Mouse (Mus musculus) neural tube, embryonic 14.5 days (tissue): ENCODE data around the gene Ccser2. TPM values are rescaled to one million over a fixed set of nuclear protein-coding genes. Genes with fewer than 3 reads are reported as not detected.

Experiments
- ATAC-seq: fragments of 200-750 bp; cut with Nextera tagmentation; 2 replicates; pipeline ENCODE4 v1.8.0; 2017; ENCODE audit warnings: low read depth, mild to moderate bottlenecking, moderate TSS enrichment, moderate library complexity
- H3K27ac ChIP-seq: fragments of 300-500 bp; sonication (generic); 2 replicates; pipeline ENCODE4 v1.5.1; 2014; ENCODE audit warnings: low read depth, mild to moderate bottlenecking, control low read depth, low read length, moderate library complexity, mixed read lengths
- H3K27me3 ChIP-seq: fragments of 300-500 bp; sonication (generic); 2 replicates; pipeline ENCODE4 v1.6.1; 2014; ENCODE audit warnings: low read length; ENCODE audit not compliant: control insufficient read depth, insufficient read depth
- H3K36me3 ChIP-seq: fragments of 300-500 bp; sonication (generic); 2 replicates; pipeline ENCODE4 v1.6.1; 2014; ENCODE audit warnings: low read length, mixed read lengths; ENCODE audit not compliant: control insufficient read depth, insufficient read depth
- H3K4me1 ChIP-seq: fragments of 300-500 bp; sonication (generic); 2 replicates; pipeline ENCODE4 v1.6.1; 2014; ENCODE audit warnings: low read length; ENCODE audit not compliant: control insufficient read depth, insufficient read depth
- H3K4me2 ChIP-seq: fragments of 300-500 bp; sonication (generic); 2 replicates; pipeline ENCODE4 v1.6.1; 2014; ENCODE audit warnings: mild to moderate bottlenecking, low read depth, low read length, control low read depth
- H3K4me3 ChIP-seq: fragments of 300-500 bp; sonication (generic); 2 replicates; pipeline ENCODE4 v1.5.1; 2014; ENCODE audit warnings: low read depth, low read length, control low read depth, mixed read lengths
- H3K9ac ChIP-seq: fragments of 300-500 bp; sonication (generic); replicated peaks from 2 replicates; pipeline ENCODE4 v1.6.1; 2014; ENCODE audit warnings: low read depth, mild to moderate bottlenecking, control low read depth, low read length, mixed read lengths
- H3K9me3 ChIP-seq: fragments of 300-500 bp; sonication (generic); 2 replicates; pipeline ENCODE4 v1.6.1; 2016; ENCODE audit warnings: low read length; ENCODE audit not compliant: control insufficient read depth
- WGBS: fragments of 180-500 bp; shearing (Covaris S2); extraction: QIAGEN DNeasy Blood & Tissue Kit; methylation state at CpG from one replicate; pipeline ENCODE4 v1.1.7; 2014; 5-methylcytosine and 5-hydroxymethylcytosine counted together
- polyA plus RNA-seq: library from polyadenylated mRNA; unstranded; fragments of >200 nt; fragmentation: Nextera tagmentation; extraction: Ambion mirVana; gene quantifications from 2 replicates; pipeline ENCODE4 v1.2.1, GENCODE M21; 2014

The Ccser2 gene
- polyA plus RNA-seq, 1 experiment from 2014 or later = 98.0 TPM

- Histone ChIP-seq H3K27ac (no peak overlapping the region), H3K4me2 (no peak overlapping the region), H3K27me3 (no peaks in the 10 kb centered on the region), H3K9ac (no peak overlapping the region), H3K4me3 (no peak overlapping the region), H3K36me3 (no peaks in the 10 kb centered on the region), H3K9me3 (no peaks in the 10 kb centered on the region), H3K4me1 (peaks cover 4% of the 10 kb centered on the region; the same call in 1 of the 2 replicates)
- no peak for ATAC-seq
Observed at GRCm38 (mm10) chr14:36932038-36932437, 36.5 kb downstream of the Ccser2 start.

GRCm38 (mm10) chr14:36923383-36923782 lies 45.2 kb downstream of the Ccser2 start:
- Histone ChIP-seq H3K36me3 (0 out of 2 replicates have a peak, but pooled peaks cover 3% of the 10 kb centered on the region), H3K4me2 (no peak overlapping the region), H3K9me3 (no peaks in the 10 kb centered on the region), H3K9ac (no peak overlapping the region), H3K27ac (no peak overlapping the region), H3K4me3 (no peak overlapping the region), H3K4me1 (no peaks in the 10 kb centered on the region), H3K27me3 (no peaks in the 10 kb centered on the region)
- ATAC-seq = no peak
- 97% methylated on average over 3 of the region's 3 CpGs for WGBS

GRCm38 (mm10) chr14:36921346-36922049 lies 47.1 kb downstream of the Ccser2 start:
- no peaks in the 10 kb centered on the region for H3K4me1 ChIP-seq
- no peak overlapping the region for H3K4me2 ChIP-seq
- H3K27me3 ChIP-seq = no peaks in the 10 kb centered on the region
- H3K9me3 ChIP-seq = no peaks in the 10 kb centered on the region
- no peak overlapping the region for H3K9ac ChIP-seq
- H3K4me3 ChIP-seq = no peak overlapping the region
- 91% methylated on average over 5 of the region's 5 CpGs for WGBS
- no peak for ATAC-seq
- no peak overlapping the region for H3K27ac ChIP-seq
- 0 out of 2 replicates have a peak, but pooled peaks cover 3% of the 10 kb centered on the region for H3K36me3 ChIP-seq

GRCm38 (mm10) chr14:36919886-36920285 lies 48.7 kb downstream of the Ccser2 start:
- no peak overlapping the region for H3K4me2 ChIP-seq
- no peaks in the 10 kb centered on the region for H3K4me1 ChIP-seq
- no peak for ATAC-seq
- H3K27ac ChIP-seq = no peak overlapping the region
- no peaks in the 10 kb centered on the region for H3K27me3 ChIP-seq
- H3K4me3 ChIP-seq = no peak overlapping the region
- H3K9me3 ChIP-seq = no peaks in the 10 kb centered on the region
- no peak overlapping the region for H3K9ac ChIP-seq
- 0 out of 2 replicates have a peak, but pooled peaks cover 3% of the 10 kb centered on the region for H3K36me3 ChIP-seq
- WGBS = 94% methylated on average over 8 of the region's 8 CpGs

- Histone ChIP-seq H3K27me3 (no peaks in the 10 kb centered on the region), H3K36me3 (0 out of 2 replicates have a peak, but pooled peaks cover 3% of the 10 kb centered on the region), H3K4me1 (no peaks in the 10 kb centered on the region), H3K9ac (no peak overlapping the region; the same call in 1 of the 2 replicates), H3K9me3 (no peaks in the 10 kb centered on the region), H3K27ac (peak overlapping the region; percentile 69), H3K4me2 (peak overlapping the region; percentile 11; the same call in 1 of the 2 replicates), H3K4me3 (no peak overlapping the region)
- ATAC-seq = peak; percentile 73; the same call in 1 of the 2 replicates
- 52% methylated on average over 13 of the region's 13 CpGs for WGBS
Observed at GRCm38 (mm10) chr14:36919146-36919545, 49.4 kb downstream of the Ccser2 start.

- Histone ChIP-seq H3K36me3 (no peaks in the 10 kb centered on the region), H3K27me3 (no peaks in the 10 kb centered on the region), H3K4me2 (no peak overlapping the region), H3K4me1 (no peaks in the 10 kb centered on the region), H3K4me3 (no peak overlapping the region), H3K9me3 (no peaks in the 10 kb centered on the region), H3K9ac (no peak overlapping the region), H3K27ac (no peak overlapping the region)
- 89% methylated on average over 6 of the region's 6 CpGs for WGBS
- no peak for ATAC-seq
Observed at GRCm38 (mm10) chr14:36915203-36915602, 53.4 kb downstream of the Ccser2 start.

- no peaks in the 10 kb centered on the region for H3K9me3 ChIP-seq
- no peaks in the 10 kb centered on the region for H3K36me3 ChIP-seq
- H3K27ac ChIP-seq = no peak overlapping the region
Observed at GRCm38 (mm10) chr14:36914473-36915005, 54.0 kb downstream of the Ccser2 start.

GRCm38 (mm10) chr14:36911738-36912137 lies 56.8 kb downstream of the Ccser2 start:
- Histone ChIP-seq H3K27me3 (no peaks in the 10 kb centered on the region), H3K9ac (no peak overlapping the region), H3K9me3 (no peaks in the 10 kb centered on the region), H3K4me1 (no peaks in the 10 kb centered on the region), H3K4me3 (no peak overlapping the region), H3K27ac (no peak overlapping the region), H3K36me3 (0 out of 2 replicates have a peak, but pooled peaks cover 3% of the 10 kb centered on the region), H3K4me2 (no peak overlapping the region)
- 65% methylated on average over 6 of the region's 6 CpGs for WGBS
- ATAC-seq = no peak

More at GRCm38 (mm10) chr14:36914473-36915005, 54.0 kb downstream of the Ccser2 start:
- ATAC-seq = no peak
- no peak overlapping the region for H3K9ac ChIP-seq
- no peaks in the 10 kb centered on the region for H3K4me1 ChIP-seq
- no peaks in the 10 kb centered on the region for H3K27me3 ChIP-seq
- H3K4me3 ChIP-seq = no peak overlapping the region
- 66% methylated on average over 3 of the region's 3 CpGs for WGBS
- H3K4me2 ChIP-seq = no peak overlapping the region

GRCm38 (mm10) chr14:36905809-36906522 lies 62.6 kb downstream of the Ccser2 start:
- Histone ChIP-seq H3K4me3 (no peak overlapping the region), H3K27me3 (no peaks in the 10 kb centered on the region), H3K36me3 (0 out of 2 replicates have a peak, but pooled peaks cover 3% of the 10 kb centered on the region), H3K4me1 (no peaks in the 10 kb centered on the region), H3K27ac (no peak overlapping the region), H3K4me2 (no peak overlapping the region), H3K9me3 (no peaks in the 10 kb centered on the region), H3K9ac (no peak overlapping the region)
- ATAC-seq = no peak
- 71% methylated on average over 9 of the region's 11 CpGs for WGBS
